Mouse (Mus musculus) CD4-positive, CD25-positive, alpha-beta regulatory T cell, adult 4 months (primary cell): ENCODE data around the gene Mixl1. TPM values are rescaled to one million over a fixed set of nuclear protein-coding genes. Genes with fewer than 3 reads are reported as not detected.

ENCODE experiments used
- ATAC-seq: one replicate; pipeline ENCODE4 v1.8.0; 2017
- polyA plus RNA-seq, 2 experiments: library from polyadenylated mRNA; unstranded; fragments of 100-300 nt; shearing (Covaris generic); gene quantifications; one replicate each; pipeline ENCODE4 v1.2.1; 2017

Gene Mixl1
- polyA plus RNA-seq, result under 1 TPM in 1 of 2 experiments, not detected in 1; 0.19 TPM

GRCm38 (mm10) chr1:180696626-180697352 lies at the start of gene Mixl1:
Gene Mixl1 (minus strand): TSS chr1:180697034.
- no peak for ATAC-seq

- no peak for ATAC-seq
These were observed 32.4 kb upstream of the Mixl1 start for GRCm38 (mm10) chr1:180729231-180729630.

GRCm38 (mm10) chr1:180726183-180726582 lies 29.3 kb upstream of the Mixl1 start:
- peak; percentile 44 for ATAC-seq

- ATAC-seq, result peak; percentile 93
These were observed 28.9 kb upstream of the Mixl1 start, which contains the start of gene Acbd3 for GRCm38 (mm10) chr1:180725704-180726179. Gene Acbd3 (plus strand): TSS chr1:180726043.

GRCm38 (mm10) chr1:180723701-180724238 lies 26.9 kb upstream of the Mixl1 start:
- no peak for ATAC-seq

GRCm38 (mm10) chr1:180722608-180723007 lies 25.8 kb upstream of the Mixl1 start:
- no peak for ATAC-seq

GRCm38 (mm10) chr1:180719951-180720689 lies 23.3 kb upstream of the Mixl1 start:
- ATAC-seq, result peak; percentile 79

GRCm38 (mm10) chr1:180719483-180719882 lies 22.6 kb upstream of the Mixl1 start:
- ATAC-seq, result no peak

- ATAC-seq, result no peak
These were observed 21.9 kb upstream of the Mixl1 start for GRCm38 (mm10) chr1:180718756-180719155.

GRCm38 (mm10) chr1:180708935-180709776 lies 12.3 kb upstream of the Mixl1 start:
- ATAC-seq, result no peak

GRCm38 (mm10) chr1:180707813-180708212 lies 11.0 kb upstream of the Mixl1 start:
- ATAC-seq, result no peak

GRCm38 (mm10) chr1:180707368-180707767 lies 10.5 kb upstream of the Mixl1 start:
- no peak for ATAC-seq

GRCm38 (mm10) chr1:180703400-180703799 lies 6.6 kb upstream of the Mixl1 start:
- ATAC-seq, result no peak

- no peak for ATAC-seq
These were observed 1.2 kb upstream of the Mixl1 start for GRCm38 (mm10) chr1:180698063-180698462.

- no peak for ATAC-seq
These were observed 5.5 kb downstream of the Mixl1 start for GRCm38 (mm10) chr1:180691284-180691683.

Other genes starting within 250 kb of the Mixl1 start
- not detected for gene Stum, start 213.5 kb downstream of the Mixl1 start, polyA plus RNA-seq
- 10 to 100 TPM; 36.5 to 73.7 TPM for gene Parp1, start 128.1 kb downstream of the Mixl1 start, polyA plus RNA-seq
- gene Lin9, start 55.9 kb downstream of the Mixl1 start, polyA plus RNA-seq, result 10 to 100 TPM; 19.8 to 20.6 TPM
- gene Acbd3, start 29.0 kb upstream of the Mixl1 start, polyA plus RNA-seq, result 10 to 100 TPM; 11.2 to 16.1 TPM
- gene H3f3a, start 116.9 kb upstream of the Mixl1 start, polyA plus RNA-seq, result 100 to 1,000 TPM; 579 to 648 TPM
- gene Sde2, start 154.1 kb upstream of the Mixl1 start, polyA plus RNA-seq, result 10 to 100 TPM; 44.4 to 50.2 TPM
- not detected for gene Lefty2, start 196.1 kb upstream of the Mixl1 start, polyA plus RNA-seq
- gene Pycr2, start 207.3 kb upstream of the Mixl1 start, polyA plus RNA-seq, result 10 to 100 TPM; 40.9 to 59.2 TPM
- gene Lefty1, start 238.0 kb upstream of the Mixl1 start, polyA plus RNA-seq, result not detected
- 10 to 100 TPM; 17.2 to 34.7 TPM for gene Tmem63a, start 245.3 kb upstream of the Mixl1 start, polyA plus RNA-seq